Mouse (Mus musculus): ENCODE measurements around the gene Lexm.

GRCm38 (mm10) chr4:106560213-106560845 is 56.7 kb downstream of the Lexm start:
- TF ChIP-seq POLR2A (IDR thresholded peaks at IDR 0.05; ENCODE audit: extremely low read depth, insufficient read depth, low read length) = no peak
- no peak for TF ChIP-seq CTCF (IDR thresholded peaks at IDR 0.05; ENCODE audit: extremely low read depth, insufficient read depth, low read length)
